ENCODE assay signal across 19 mouse cellular contexts in the genomic region with DNA sequence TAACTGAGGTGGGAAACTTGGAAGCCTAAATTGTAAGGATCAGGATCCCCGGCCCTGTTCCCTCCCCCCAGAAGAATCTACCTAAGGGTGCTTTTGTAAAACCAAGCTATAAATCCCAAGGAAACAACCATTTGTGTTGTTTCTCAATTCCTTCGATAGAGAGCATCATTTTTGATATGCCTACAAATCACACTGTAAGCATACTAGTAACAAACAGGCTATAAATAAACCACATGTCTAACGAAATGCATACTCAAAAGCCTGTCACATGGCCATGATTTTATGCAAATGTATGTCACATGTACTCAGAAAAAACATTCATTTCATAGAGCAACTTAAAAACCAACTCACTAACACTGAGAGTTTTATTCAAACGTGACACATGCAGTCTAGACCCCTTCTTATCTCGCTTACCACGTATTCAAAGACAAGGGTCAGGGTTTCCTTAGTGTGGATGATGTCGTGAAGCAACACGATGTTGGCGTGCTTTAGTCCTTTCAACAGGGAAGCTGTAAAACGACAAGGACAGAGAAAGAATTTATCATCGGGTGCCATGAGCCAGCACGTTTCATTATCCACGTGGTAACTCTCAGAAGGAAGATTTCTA.
DNase-seq lines count a peak whose midpoint lies in the region; ATAC-seq and TF ChIP-seq lines count a peak whose summit lies in the region.
"Had no signal": no experiment of that assay in that cellular context is flagged by ENCODE, and none has a peak within 500 bp of the region (broad histone marks: within the 10 kb centered on the region; RNA-seq: fewer than 3 reads in every experiment).

No protein-coding gene starts in this region.

- no peak for TF ChIP-seq CTCF in olfactory bulb, adult 2 months (IDR thresholded peaks at IDR 0.05; ENCODE audit: insufficient read depth, low read depth, low read length)

- TF ChIP-seq POLR2A in olfactory bulb, adult 2 months (IDR thresholded peaks at IDR 0.05; ENCODE audit: insufficient read depth, low read depth, low read length): no peak

- peaks cover 6% of the 10 kb centered on the region; the same call in 1 of the 2 replicates for H3K4me1 ChIP-seq in midbrain, embryonic 12.5 days
- H3K4me1 ChIP-seq in midbrain, embryonic 16.5 days (ENCODE audit: control insufficient read depth, insufficient read depth, low read length): no peaks in the 10 kb centered on the region
- H3K4me1 ChIP-seq in forebrain, embryonic 16.5 days (replicated peaks; ENCODE audit: control insufficient read depth, insufficient read depth, low read length): peaks cover 26% of the 10 kb centered on the region
- H3K4me1 ChIP-seq in olfactory bulb, adult 2 months (ENCODE audit: control insufficient read depth, insufficient read depth, low read length): 0 out of 2 replicates have a peak, but pooled peaks cover 2% of the 10 kb centered on the region
- H3K4me1 ChIP-seq: limb, embryonic 15.5 days; liver, embryonic 15.5 days had no signal

- H3K4me2 ChIP-seq in midbrain, embryonic 12.5 days (replicated peaks): no peak overlapping the region
- no peak overlapping the region for H3K4me2 ChIP-seq in midbrain, embryonic 16.5 days (ENCODE audit: low read length)
- peak overlapping the region; percentile 41 for H3K4me2 ChIP-seq in forebrain, embryonic 16.5 days (ENCODE audit: low read length)
- H3K4me2 ChIP-seq: limb, embryonic 15.5 days; liver, embryonic 15.5 days had no signal

- no peak overlapping the region for H3K27ac ChIP-seq in midbrain, embryonic 12.5 days (replicated peaks)
- H3K27ac ChIP-seq in midbrain, embryonic 16.5 days (ENCODE audit: low read length): no peak overlapping the region
- peak overlapping the region; percentile 92 for H3K27ac ChIP-seq in forebrain, embryonic 16.5 days (ENCODE audit: low read length)
- peak overlapping the region; percentile 86 for H3K27ac ChIP-seq in olfactory bulb, adult 2 months (ENCODE audit: insufficient read depth, low read depth, low read length)
- H3K27ac ChIP-seq: heart, embryonic 10.5 days; limb, embryonic 15.5 days; liver, embryonic 15.5 days; macrophage had no signal

- H3K9me3 ChIP-seq in midbrain, embryonic 12.5 days: no peaks in the 10 kb centered on the region
- H3K9me3 ChIP-seq in midbrain, embryonic 16.5 days (replicated peaks; ENCODE audit: control insufficient read depth, low read length, poor library complexity, severe bottlenecking): no peaks in the 10 kb centered on the region
- no peaks in the 10 kb centered on the region for H3K9me3 ChIP-seq in forebrain, embryonic 16.5 days (ENCODE audit: control insufficient read depth, low read length)
- H3K9me3 ChIP-seq: G1E; heart, embryonic 10.5 days; limb, embryonic 15.5 days; liver, embryonic 15.5 days had no signal

- DNase-seq in adrenal gland, postnatal 14 days: peak; percentile 6
- DNase-seq in adrenal gland, adult (ENCODE audit: inconsistent age in 2 of 2, low spot score in 1 of 2): no peak
- no peak for DNase-seq in right cerebral cortex, postnatal 14 days
- DNase-seq: cerebellum, adult 11-12 months; cerebellum, postnatal 25 days; embryo, embryonic 11 days; gastrocnemius, postnatal 36 days; kidney, adult 11 months; spleen, adult 18-20 months; thymus, postnatal 36 days had no signal

- H3K36me3 ChIP-seq in midbrain, embryonic 12.5 days: no peaks in the 10 kb centered on the region
- no peaks in the 10 kb centered on the region for H3K36me3 ChIP-seq in midbrain, embryonic 16.5 days (ENCODE audit: control insufficient read depth, insufficient read depth, low read length)
- H3K36me3 ChIP-seq in forebrain, embryonic 16.5 days (ENCODE audit: control insufficient read depth, insufficient read depth): no peaks in the 10 kb centered on the region
- H3K36me3 ChIP-seq: G1E; heart, embryonic 10.5 days; limb, embryonic 15.5 days; liver, embryonic 15.5 days had no signal

- no peak overlapping the region for H3K9ac ChIP-seq in midbrain, embryonic 12.5 days (replicated peaks)
- H3K9ac ChIP-seq in midbrain, embryonic 16.5 days (ENCODE audit: low read depth, low read length): no peak overlapping the region
- no peak overlapping the region for H3K9ac ChIP-seq in forebrain, embryonic 16.5 days (replicated peaks; ENCODE audit: low read depth, low read length)
- H3K9ac ChIP-seq: limb, embryonic 15.5 days; liver, embryonic 15.5 days had no signal

- 87% methylated on average over 13 of the region's 13 CpGs for WGBS in midbrain, embryonic 12.5 days
- 73% methylated on average over 13 of the region's 13 CpGs for WGBS in midbrain, embryonic 16.5 days
- 37% methylated on average over 13 of the region's 13 CpGs for WGBS in forebrain, embryonic 16.5 days
- 39% methylated on average over 13 of the region's 13 CpGs for WGBS in olfactory bulb, adult 2 months

- H3K27me3 ChIP-seq in midbrain, embryonic 12.5 days: no peaks in the 10 kb centered on the region
- no peaks in the 10 kb centered on the region for H3K27me3 ChIP-seq in midbrain, embryonic 16.5 days (ENCODE audit: control insufficient read depth, insufficient read depth, low read depth, low read length)
- H3K27me3 ChIP-seq in forebrain, embryonic 16.5 days (replicated peaks; ENCODE audit: control insufficient read depth, insufficient read depth, low read length): no peaks in the 10 kb centered on the region
- H3K27me3 ChIP-seq: limb, embryonic 15.5 days; liver, embryonic 15.5 days had no signal

- no peak overlapping the region for H3K4me3 ChIP-seq in midbrain, embryonic 12.5 days
- H3K4me3 ChIP-seq in midbrain, embryonic 16.5 days (ENCODE audit: low read depth, low read length): no peak overlapping the region
- H3K4me3 ChIP-seq in forebrain, embryonic 16.5 days (replicated peaks; ENCODE audit: low read length): no peak overlapping the region
- H3K4me3 ChIP-seq in olfactory bulb, adult 2 months (ENCODE audit: insufficient read depth, low read depth, low read length): no peak overlapping the region
- H3K4me3 ChIP-seq: heart, embryonic 10.5 days; limb, embryonic 15.5 days; liver, embryonic 15.5 days had no signal

- peak; percentile 21; the same call in 1 of the 2 replicates for ATAC-seq in midbrain, embryonic 12.5 days (ENCODE audit: low FRiP score, low read depth)
- ATAC-seq in midbrain, embryonic 16.5 days: no peak
- peak; percentile 67 for ATAC-seq in forebrain, embryonic 16.5 days

Comparison
In these comparisons a context has a peak if more than half of its experiments do, and no peak if none do; other contexts are left out.
1. H3K27ac ChIP-seq: peak in forebrain, embryonic 16.5 days (single experiment) and olfactory bulb, adult 2 months (single experiment); none in midbrain, embryonic 12.5 days (single experiment) and midbrain, embryonic 16.5 days (single experiment).